Mouse (Mus musculus) limb, embryonic 14.5 days (tissue): ENCODE results near the gene Adgrg7. TPM values are rescaled to one million over a fixed set of nuclear protein-coding genes. Genes with fewer than 3 reads are reported as not detected.

Experiments used
- ATAC-seq: fragments of 200-750 bp; cut with Nextera tagmentation; 2 replicates; pipeline ENCODE4 v1.8.0; 2017; ENCODE audit warnings: low read depth, moderate number of reproducible peaks, moderate TSS enrichment; ENCODE audit not compliant: low FRiP score
- DNase-seq: peaks from one replicate; pipeline ENCODE4 v3.0.0-alpha.2; 2015; ENCODE audit warnings: low spot score
- H3K27ac ChIP-seq: fragments of 300-500 bp; sonication (generic); replicated peaks from 2 replicates; pipeline ENCODE4 v1.5.1; 2014; ENCODE audit warnings: low read depth, mild to moderate bottlenecking, low read length, moderate library complexity, mixed read lengths
- H3K27me3 ChIP-seq: fragments of 300-500 bp; sonication (generic); 2 replicates; pipeline ENCODE4 v1.6.1; 2014; ENCODE audit warnings: low read length, mixed read lengths; ENCODE audit not compliant: control insufficient read depth, insufficient read depth
- H3K36me3 ChIP-seq: fragments of 300-500 bp; sonication (generic); 2 replicates; pipeline ENCODE4 v1.6.1; 2014; ENCODE audit warnings: mild to moderate bottlenecking, low read length, moderate library complexity, mixed read lengths; ENCODE audit not compliant: control insufficient read depth, insufficient read depth
- H3K4me1 ChIP-seq: fragments of 300-500 bp; sonication (generic); 2 replicates; pipeline ENCODE4 v1.6.1; 2014; ENCODE audit warnings: antibody characterized with exemption, low read length, mixed read lengths; ENCODE audit not compliant: control insufficient read depth, insufficient read depth
- H3K4me2 ChIP-seq: fragments of 300-500 bp; sonication (generic); replicated peaks from 2 replicates; pipeline ENCODE4 v1.6.1; 2014; ENCODE audit warnings: low read depth, mild to moderate bottlenecking, low read length, moderate library complexity; ENCODE audit not compliant: severe bottlenecking
- H3K4me3 ChIP-seq: fragments of 300-500 bp; sonication (generic); replicated peaks from 2 replicates; pipeline ENCODE4 v1.5.1; 2014; ENCODE audit warnings: low read length
- H3K9ac ChIP-seq: fragments of 300-500 bp; sonication (generic); 2 replicates; pipeline ENCODE4 v1.6.1; 2014; ENCODE audit warnings: mild to moderate bottlenecking, low read depth, low read length, moderate library complexity; ENCODE audit not compliant: severe bottlenecking
- H3K9me3 ChIP-seq: fragments of 300-500 bp; sonication (generic); 2 replicates; pipeline ENCODE4 v1.6.1; 2016; ENCODE audit warnings: low read length; ENCODE audit not compliant: control insufficient read depth
- POLR2A ChIP-seq: fragments of 200-500 bp; IDR thresholded peaks from 2 replicates; pipeline ENCODE4 v1.8.0; 2012; ENCODE audit warnings: inconsistent platforms, mild to moderate bottlenecking, moderate library complexity, borderline replicate concordance; ENCODE audit not compliant: insufficient read depth, insufficient read length; ENCODE audit errors: extremely low read depth
- WGBS: fragments of 180-500 bp; shearing (Covaris S2); extraction: QIAGEN DNeasy Blood & Tissue Kit; methylation state at CpG from one replicate; pipeline ENCODE4 v1.1.7; 2014; 5-methylcytosine and 5-hydroxymethylcytosine counted together
- polyA plus RNA-seq, 2 experiments: library from polyadenylated mRNA; depleted of rRNA in 1 of 2; stranded (reverse) in 1 of 2; unstranded in 1 of 2; fragments of >200 nt; fragmentation: Nextera tagmentation in 1 of 2; extraction: Ambion mirVana in 1 of 2; gene quantifications; 2 replicates each; pipeline versions ENCODE4 v1.2.1 to v1.2.3; 2012 to 2014

The Adgrg7 gene
- polyA plus RNA-seq, 2 experiments = 0.03 TPM; not detected in 1

DNA sequence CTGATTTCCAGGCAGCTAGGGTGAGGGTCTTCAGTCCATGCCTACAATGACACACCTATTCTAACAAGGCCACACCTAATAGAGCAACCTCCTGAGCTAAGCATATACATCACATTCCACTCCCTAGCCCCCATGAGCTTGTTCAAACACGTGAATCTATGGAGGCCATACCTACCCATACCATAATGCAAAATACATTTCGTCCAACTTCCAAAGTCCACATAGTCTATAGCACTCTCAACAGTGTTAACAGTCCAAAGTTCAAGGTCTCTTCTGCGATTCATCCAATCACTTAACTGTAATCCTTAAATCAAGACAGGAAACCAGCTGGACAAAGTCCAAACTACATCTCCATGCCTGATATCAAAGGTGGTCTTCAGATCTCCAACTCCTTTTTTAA lies 85.6 kb downstream of the Adgrg7 start:
- DNase-seq (no peak), ATAC-seq (no peak)
- no peak overlapping the region for H3K4me2 ChIP-seq
- H3K4me3 ChIP-seq = no peak overlapping the region
- TF ChIP-seq POLR2A = no peak
- H3K4me1 ChIP-seq = no peaks in the 10 kb centered on the region
- no peaks in the 10 kb centered on the region for H3K9me3 ChIP-seq
- peaks cover 63% of the 10 kb centered on the region for H3K36me3 ChIP-seq
- no peak overlapping the region for H3K27ac ChIP-seq
- no peak overlapping the region for H3K9ac ChIP-seq
- WGBS = 94% methylated on average over 3 of the region's 3 CpGs
- H3K27me3 ChIP-seq = no peaks in the 10 kb centered on the region

DNA sequence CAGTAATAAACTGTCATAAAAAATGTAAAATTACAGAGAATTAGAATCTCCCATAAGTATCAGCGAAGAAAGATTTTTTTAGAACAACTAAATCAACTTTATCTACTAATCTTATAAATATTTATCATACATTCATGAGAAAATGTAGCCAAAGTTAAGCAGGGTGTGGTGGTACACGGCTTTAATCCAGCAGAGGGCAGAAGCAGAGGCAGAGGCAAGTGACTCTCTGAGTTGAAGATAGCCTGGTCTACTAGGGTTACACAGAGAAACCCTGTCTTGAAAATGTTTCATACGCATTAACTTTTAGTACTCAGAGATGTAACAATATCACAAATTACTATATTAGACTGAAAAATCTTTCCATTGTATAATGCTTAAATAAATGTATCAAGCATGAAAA lies 89.9 kb downstream of the Adgrg7 start:
- no peak for ATAC-seq
- no peak overlapping the region for H3K9ac ChIP-seq
- H3K4me2 ChIP-seq = no peak overlapping the region
- H3K27ac ChIP-seq = no peak overlapping the region
- H3K9me3 ChIP-seq = no peaks in the 10 kb centered on the region
- H3K36me3 ChIP-seq = peaks cover 63% of the 10 kb centered on the region
- DNase-seq = no peak
- H3K27me3 ChIP-seq = no peaks in the 10 kb centered on the region
- no peak overlapping the region for H3K4me3 ChIP-seq
- 90% methylated on average over 3 of the region's 3 CpGs for WGBS
- TF ChIP-seq POLR2A = no peak
- H3K4me1 ChIP-seq = no peaks in the 10 kb centered on the region

DNA sequence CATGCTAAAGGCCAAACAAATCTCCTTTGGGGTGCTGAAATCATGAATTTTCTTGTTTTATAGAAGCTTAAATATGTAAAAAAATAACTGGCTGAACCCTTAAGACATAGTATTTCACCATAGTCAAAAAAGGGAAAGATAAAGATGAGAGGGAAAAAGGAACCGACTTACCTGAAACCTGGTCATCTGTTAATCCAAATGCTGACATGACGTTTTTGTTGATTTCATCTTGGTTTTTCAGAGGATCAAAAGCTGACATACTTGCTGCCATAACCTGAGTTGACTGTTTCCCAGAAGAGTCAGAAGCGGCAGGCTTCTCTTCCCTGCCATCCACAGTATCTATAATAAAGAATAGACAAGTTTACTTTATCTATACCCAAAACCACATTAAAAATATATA lies 94.8 kb downstream of the Adgrg7 start:
- H3K4me2 ChIP-seq = no peak overlapping the region
- H3K4me3 ChIP-seq = no peak overlapping the region
- H3K9ac ChIP-seq = no peak overlapping the region
- no peaks in the 10 kb centered on the region for H3K9me3 ChIP-seq
- H3K27me3 ChIP-seq = no peaks in the 10 kb centered on the region
- ATAC-seq = no peak
- no peak overlapping the region for H3K27ac ChIP-seq
- peaks cover 49% of the 10 kb centered on the region for H3K36me3 ChIP-seq
- H3K4me1 ChIP-seq = no peaks in the 10 kb centered on the region
- no peak for TF ChIP-seq POLR2A
- WGBS = 93% methylated on average over 3 of the region's 3 CpGs
- no peak for DNase-seq

DNA sequence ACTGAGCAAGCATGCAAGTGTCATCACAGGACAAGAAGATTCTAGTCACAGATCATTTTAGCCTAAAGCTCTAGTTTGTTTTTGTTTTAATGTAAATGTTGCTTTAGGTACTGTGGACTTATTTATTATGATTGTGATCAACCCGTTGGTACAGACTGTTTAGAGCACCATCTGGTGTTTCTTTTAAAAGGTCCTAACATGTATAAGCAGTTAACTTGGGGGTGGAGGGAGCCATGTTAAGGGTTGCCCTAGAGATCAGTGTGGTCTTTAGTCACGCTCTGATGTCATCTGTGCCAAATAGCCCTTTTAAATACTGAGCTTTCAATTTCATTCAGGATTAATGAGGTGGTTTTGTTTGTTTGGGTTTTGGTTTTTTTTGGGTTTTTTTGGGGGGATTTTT lies 99.2 kb downstream of the Adgrg7 start:
- Histone ChIP-seq H3K4me3 (no peak overlapping the region), H3K27me3 (no peaks in the 10 kb centered on the region), H3K9ac (no peak overlapping the region), H3K9me3 (no peaks in the 10 kb centered on the region), H3K27ac (no peak overlapping the region), H3K4me1 (no peaks in the 10 kb centered on the region), H3K4me2 (no peak overlapping the region), H3K36me3 (peaks cover 59% of the 10 kb centered on the region)
- no peak for DNase-seq
- TF ChIP-seq POLR2A = no peak
- no peak for ATAC-seq
- WGBS = 59% methylated on average over 2 of the region's 2 CpGs

DNA sequence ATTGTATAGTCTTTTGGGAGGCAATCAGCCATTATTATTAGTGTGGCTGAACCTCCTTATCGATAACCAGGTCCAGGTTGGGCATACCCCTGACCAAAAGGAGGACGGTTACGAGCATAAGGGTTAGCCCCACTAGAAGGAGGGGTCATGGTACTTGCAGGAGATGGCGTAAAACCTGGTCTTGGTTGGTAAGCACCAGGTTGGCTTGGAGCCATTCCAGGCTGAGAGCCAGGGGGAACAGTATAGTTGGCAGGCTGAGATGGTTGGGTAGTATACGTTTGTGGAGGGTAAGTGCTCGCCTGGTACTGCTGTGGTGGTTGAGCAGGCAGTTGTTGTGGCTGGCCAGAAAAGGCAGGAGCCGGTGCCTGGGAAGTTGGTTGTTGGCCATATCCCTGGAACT lies 104.9 kb downstream of the Adgrg7 start:
- Histone ChIP-seq H3K27me3 (no peaks in the 10 kb centered on the region), H3K4me3 (no peak overlapping the region), H3K36me3 (peaks cover 65% of the 10 kb centered on the region), H3K4me1 (no peaks in the 10 kb centered on the region), H3K9me3 (no peaks in the 10 kb centered on the region), H3K4me2 (no peak overlapping the region), H3K27ac (no peak overlapping the region), H3K9ac (no peak overlapping the region)
- WGBS = 83% methylated on average over 7 of the region's 7 CpGs
- ATAC-seq (no peak), DNase-seq (no peak)
- no peak for TF ChIP-seq POLR2A

DNA sequence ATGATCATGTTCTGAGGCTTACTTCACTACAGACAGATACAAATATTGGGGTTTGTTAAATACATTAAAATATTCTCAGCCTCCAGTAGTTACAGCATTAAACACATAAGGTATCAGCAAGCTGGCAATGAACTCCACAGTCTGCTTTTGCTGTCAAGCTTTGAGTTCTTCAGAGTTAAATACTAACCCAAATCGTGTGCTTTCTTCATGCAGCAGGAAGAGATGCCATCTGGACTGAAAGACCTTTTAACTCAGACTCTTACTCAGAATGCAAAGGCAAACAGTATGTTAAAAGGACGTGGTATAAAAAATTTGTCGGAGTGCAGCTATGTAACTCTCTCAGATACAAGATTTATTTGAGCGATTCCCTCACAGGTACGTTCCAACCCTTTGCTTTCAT lies 108.9 kb downstream of the Adgrg7 start:
- 91% methylated on average over 5 of the region's 5 CpGs for WGBS
- H3K36me3 ChIP-seq = peaks cover 59% of the 10 kb centered on the region

More for the DNA sequence above, 108.9 kb downstream of the Adgrg7 start:
- Histone ChIP-seq H3K9me3 (no peaks in the 10 kb centered on the region), H3K4me2 (no peak overlapping the region), H3K27me3 (no peaks in the 10 kb centered on the region), H3K4me3 (no peak overlapping the region), H3K27ac (no peak overlapping the region), H3K4me1 (no peaks in the 10 kb centered on the region), H3K9ac (no peak overlapping the region)
- DNase-seq (no peak), ATAC-seq (no peak)
- TF ChIP-seq POLR2A = no peak
